Mouse (Mus musculus) left cerebral cortex, postnatal 10 days (tissue): ENCODE data around the gene Dnajb4. TPM values are rescaled to one million over a fixed set of nuclear protein-coding genes. Genes with fewer than 3 reads are reported as not detected.

Source experiments
- total RNA-seq, 2 experiments: library from RNA; stranded (reverse); gene quantifications; 2 replicates each; pipeline ENCODE4 v1.2.3; 2021

Gene Dnajb4
- total RNA-seq, 2 experiments from 2014 or later: 47.4 to 51.2 TPM

Other genes starting within 250 kb of the Dnajb4 start
- 1 to 10 TPM; 3.6 to 4.0 TPM for gene Gipc2, start 44.1 kb downstream of the Dnajb4 start, total RNA-seq
- 100 to 1,000 TPM; 125 to 129 TPM for gene Fubp1, start 120 bp upstream of the Dnajb4 start, total RNA-seq
- gene Nexn, start 56.0 kb upstream of the Dnajb4 start, total RNA-seq: 1 to 10 TPM; 2.8 to 3.8 TPM
- gene Miga1, start 130.1 kb upstream of the Dnajb4 start, total RNA-seq: 10 to 100 TPM; 84.3 to 91.9 TPM
- gene Usp33, start 136.2 kb upstream of the Dnajb4 start, total RNA-seq: 100 to 1,000 TPM; 116 to 117 TPM
- gene Zzz3, start 185.2 kb upstream of the Dnajb4 start, total RNA-seq: 10 to 100 TPM; 30.3 to 31.9 TPM